Mouse (Mus musculus): Measurements from ENCODE around the gene Pfdn5. TPM values are rescaled to one million over a fixed set of nuclear protein-coding genes. Genes with fewer than 3 reads are reported as not detected.
"Not testable (repeated sequence)": the region's sequence is repeated elsewhere in the genome, so short reads cannot be mapped to it uniquely, and the experiment has no call there.

Pfdn5 gene
- polyA plus RNA-seq, 1 experiment from 2014 or later, result 310 TPM

GRCm38 (mm10) chr15:102302542-102302941 is 23.4 kb upstream of the Pfdn5 start:
- peak; percentile 69; the same call in 1 of the 2 replicates for ATAC-seq (ENCODE audit: extremely low read depth, insufficient number of reproducible peaks, low FRiP score, low TSS enrichment)
- no peaks in the 10 kb centered on the region for H3K9me3 ChIP-seq
- H3K27ac ChIP-seq (replicated peaks), result peak overlapping the region; percentile 28; the same call in 1 of the 2 replicates
- H3K4me3 ChIP-seq, result no peak overlapping the region
- H3K9ac ChIP-seq, result no peak overlapping the region
- peaks cover 75% of the 10 kb centered on the region for H3K36me3 ChIP-seq
- peaks cover 20% of the 10 kb centered on the region for H3K4me1 ChIP-seq
- 31% methylated on average over 6 of the region's 6 CpGs for WGBS
- H3K4me2 ChIP-seq, result no peak overlapping the region
- no peaks in the 10 kb centered on the region for H3K27me3 ChIP-seq (replicated peaks)

DNA sequence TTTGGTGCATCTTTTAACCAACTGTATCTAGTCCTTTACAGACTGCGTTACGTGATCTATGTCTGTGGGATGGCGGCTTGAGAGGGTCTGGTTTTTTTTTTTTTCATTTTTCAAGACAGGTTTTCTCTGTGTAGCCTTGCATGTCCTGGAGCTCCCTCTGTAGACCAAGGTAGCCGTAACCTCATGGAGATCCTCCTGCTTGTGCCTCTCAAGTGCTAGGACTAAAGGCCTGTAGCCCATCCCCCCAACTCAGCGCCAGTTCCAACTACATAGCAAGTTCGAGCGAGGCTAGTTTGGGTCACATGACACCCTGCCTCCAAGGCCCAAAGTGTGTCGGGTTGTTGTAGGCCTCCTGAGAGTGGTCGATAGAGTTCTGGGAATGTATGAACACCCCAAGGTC is 17.2 kb upstream of the Pfdn5 start:
- Histone ChIP-seq H3K4me2 (no peak overlapping the region), H3K36me3 (peaks cover 95% of the 10 kb centered on the region), H3K9me3 (no peaks in the 10 kb centered on the region), H3K4me3 (no peak overlapping the region), H3K27ac (replicated peaks) (no peak overlapping the region), H3K4me1 (0 out of 2 replicates have a peak, but pooled peaks cover 2% of the 10 kb centered on the region), H3K27me3 (replicated peaks) (no peaks in the 10 kb centered on the region), H3K9ac (no peak overlapping the region)
- WGBS, result 83% methylated on average over 9 of the region's 9 CpGs
- ATAC-seq (ENCODE audit: extremely low read depth, insufficient number of reproducible peaks, low FRiP score, low TSS enrichment), result no peak

DNA sequence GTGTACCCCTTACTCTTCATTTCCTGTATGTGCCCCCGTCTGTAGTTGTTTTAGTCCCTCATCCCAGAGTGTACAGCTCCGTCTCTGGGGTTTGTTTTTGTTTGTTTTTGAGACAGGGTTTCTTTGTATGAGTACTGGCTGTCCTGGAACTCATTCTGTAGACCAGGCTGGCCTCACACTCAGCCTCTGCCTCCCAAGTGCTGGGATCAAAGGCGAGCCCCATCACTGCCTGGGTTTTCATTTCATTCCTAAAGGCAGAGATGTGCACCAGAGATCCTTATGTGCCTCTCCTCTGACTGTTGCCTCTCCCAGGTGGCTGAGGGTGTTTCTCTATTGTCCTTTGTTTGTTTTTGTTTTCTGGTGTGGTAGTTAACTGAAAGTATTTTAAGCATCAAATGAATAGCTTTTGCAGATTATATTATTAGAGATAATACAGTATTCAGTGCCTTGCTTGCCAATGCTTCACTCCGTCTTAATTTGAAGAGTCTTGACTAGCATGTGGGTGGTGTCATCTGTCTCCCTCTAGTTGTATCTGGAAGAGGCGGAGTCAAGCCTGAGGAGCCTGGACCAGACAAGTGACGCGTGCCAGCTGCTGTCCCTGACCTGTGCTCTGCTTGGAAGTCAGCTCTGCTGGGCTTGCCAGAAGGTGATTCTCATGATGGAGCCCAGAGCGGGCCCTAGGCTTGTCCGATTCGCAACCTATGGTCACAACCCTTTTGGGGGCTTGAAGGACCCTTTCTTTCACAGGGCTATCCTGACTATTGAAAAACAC is 15.7 kb upstream of the Pfdn5 start:
- no peaks in the 10 kb centered on the region for H3K27me3 ChIP-seq (replicated peaks)
- no peak overlapping the region for H3K4me2 ChIP-seq
- H3K36me3 ChIP-seq, result peaks cover 95% of the 10 kb centered on the region
- H3K9me3 ChIP-seq, result no peaks in the 10 kb centered on the region
- WGBS, result 52% methylated on average over 10 of the region's 10 CpGs
- 0 out of 2 replicates have a peak overlapping the region, but pooled peaks have one; percentile 1 for H3K27ac ChIP-seq (replicated peaks)
- no peak for ATAC-seq (ENCODE audit: extremely low read depth, insufficient number of reproducible peaks, low FRiP score, low TSS enrichment)
- no peak overlapping the region for H3K4me3 ChIP-seq
- 0 out of 2 replicates have a peak, but pooled peaks cover 2% of the 10 kb centered on the region for H3K4me1 ChIP-seq
- no peak overlapping the region for H3K9ac ChIP-seq

DNA sequence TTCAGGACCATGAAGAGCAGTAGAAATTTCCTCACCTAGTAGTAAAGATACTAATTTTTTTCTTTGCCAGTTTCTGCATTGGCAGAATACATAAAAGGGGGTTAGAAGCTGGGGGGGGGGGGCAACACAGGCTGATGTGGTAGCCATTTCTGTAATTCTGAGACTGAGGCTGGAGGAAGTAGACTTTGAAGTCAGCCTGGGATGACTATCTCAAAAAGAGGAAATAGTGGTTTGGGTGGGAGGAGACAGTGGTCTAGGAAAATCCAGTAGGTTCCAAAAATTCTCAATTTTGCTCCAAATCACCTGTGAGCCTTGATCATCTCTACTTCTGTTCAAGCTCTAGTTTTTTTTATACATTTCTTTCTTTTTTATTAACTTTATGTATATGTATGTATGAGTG is 14.4 kb upstream of the Pfdn5 start:
- ATAC-seq (ENCODE audit: extremely low read depth, insufficient number of reproducible peaks, low FRiP score, low TSS enrichment), result no peak

GRCm38 (mm10) chr15:102315292-102315691 is 10.6 kb upstream of the Pfdn5 start:
- Histone ChIP-seq H3K9me3 (no peaks in the 10 kb centered on the region), H3K4me2 (no peak overlapping the region), H3K27me3 (replicated peaks) (no peaks in the 10 kb centered on the region), H3K4me1 (0 out of 2 replicates have a peak, but pooled peaks cover 2% of the 10 kb centered on the region), H3K4me3 (no peak overlapping the region), H3K27ac (replicated peaks) (0 out of 2 replicates have a peak overlapping the region, but pooled peaks have one; percentile 17), H3K36me3 (peaks cover 95% of the 10 kb centered on the region), H3K9ac (no peak overlapping the region)
- ATAC-seq (ENCODE audit: extremely low read depth, insufficient number of reproducible peaks, low FRiP score, low TSS enrichment), result no peak
- WGBS, result 86% methylated on average over 8 of the region's 8 CpGs

More for the DNA sequence above, 14.4 kb upstream of the Pfdn5 start:
- Histone ChIP-seq H3K4me3 (no peak overlapping the region), H3K9me3 (no peaks in the 10 kb centered on the region), H3K4me1 (0 out of 2 replicates have a peak, but pooled peaks cover 2% of the 10 kb centered on the region), H3K27me3 (replicated peaks) (no peaks in the 10 kb centered on the region), H3K36me3 (peaks cover 95% of the 10 kb centered on the region), H3K4me2 (no peak overlapping the region), H3K27ac (replicated peaks) (no peak overlapping the region), H3K9ac (no peak overlapping the region)

GRCm38 (mm10) chr15:102316263-102316662 is 9.7 kb upstream of the Pfdn5 start:
- Histone ChIP-seq H3K27me3 (replicated peaks) (no peaks in the 10 kb centered on the region), H3K4me1 (no peaks in the 10 kb centered on the region), H3K9me3 (no peaks in the 10 kb centered on the region), H3K4me2 (no peak overlapping the region), H3K36me3 (peaks cover 97% of the 10 kb centered on the region), H3K27ac (replicated peaks) (no peak overlapping the region), H3K9ac (no peak overlapping the region), H3K4me3 (no peak overlapping the region)
- WGBS, result 84% methylated on average over 6 of the region's 6 CpGs
- no peak for ATAC-seq (ENCODE audit: extremely low read depth, insufficient number of reproducible peaks, low FRiP score, low TSS enrichment)

DNA sequence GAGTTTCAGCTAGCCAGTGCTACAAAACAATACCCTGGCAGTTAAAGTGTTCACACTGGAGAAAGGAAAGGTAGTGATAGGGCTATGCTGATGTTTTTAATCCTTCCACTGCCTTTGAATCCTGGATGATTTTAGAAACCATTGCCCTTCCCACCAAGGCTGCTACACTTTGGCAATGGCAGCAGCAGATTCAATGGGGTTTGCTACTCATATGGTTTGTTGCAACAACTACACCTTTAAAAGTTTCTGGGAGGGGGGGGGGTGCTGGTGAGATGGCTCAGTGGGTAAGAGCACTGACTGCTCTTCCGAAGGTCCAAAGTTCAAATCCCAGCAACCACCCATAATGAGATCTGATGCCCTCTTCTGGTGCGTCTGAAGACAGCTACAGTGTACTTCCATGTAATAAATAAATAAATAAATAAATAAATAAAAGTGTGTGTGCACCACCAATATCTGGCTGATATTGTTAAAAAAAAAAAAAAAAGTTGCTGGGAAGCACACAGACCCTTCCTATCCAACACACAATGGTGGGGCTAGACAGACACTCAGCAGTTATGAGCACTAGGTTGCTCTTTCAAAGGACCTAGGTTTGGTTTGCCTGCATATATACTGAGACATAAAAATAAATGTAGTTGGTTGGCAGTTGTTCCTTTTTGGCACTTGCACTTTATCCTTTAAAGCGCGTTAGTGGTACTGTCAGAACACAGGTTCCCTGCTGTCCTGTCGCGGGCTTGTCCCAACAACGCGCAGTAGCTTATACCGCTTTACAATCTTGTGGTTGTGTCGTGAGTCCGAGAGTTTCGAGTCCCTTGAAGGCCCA is 1.1 kb upstream of the Pfdn5 start:
- WGBS, result 76% methylated on average over 12 of the region's 12 CpGs
- Histone ChIP-seq H3K36me3 (peaks cover 66% of the 10 kb centered on the region), H3K27ac (replicated peaks) (no peak overlapping the region), H3K27me3 (replicated peaks) (no peaks in the 10 kb centered on the region), H3K4me2 (peak overlapping the region; percentile 90), H3K9ac (0 out of 2 replicates have a peak overlapping the region, but pooled peaks have one; percentile 1), H3K4me1 (peaks cover 14% of the 10 kb centered on the region), H3K4me3 (peak overlapping the region; percentile 22; the same call in 1 of the 2 replicates), H3K9me3 (no peaks in the 10 kb centered on the region)
- ATAC-seq (ENCODE audit: extremely low read depth, insufficient number of reproducible peaks, low FRiP score, low TSS enrichment), result no peak

GRCm38 (mm10) chr15:102326892-102327291 is 976 bp downstream of the Pfdn5 start:
- 54% methylated on average over 8 of the region's 8 CpGs for WGBS
- Histone ChIP-seq H3K36me3 (peaks cover 61% of the 10 kb centered on the region), H3K27me3 (replicated peaks) (no peaks in the 10 kb centered on the region), H3K4me3 (peak overlapping the region; percentile 66), H3K27ac (replicated peaks) (peak overlapping the region; percentile 60; the same call in 1 of the 2 replicates), H3K4me2 (peak overlapping the region; percentile 90), H3K4me1 (peaks cover 20% of the 10 kb centered on the region), H3K9ac (peak overlapping the region; percentile 84), H3K9me3 (no peaks in the 10 kb centered on the region)
- ATAC-seq (ENCODE audit: extremely low read depth, insufficient number of reproducible peaks, low FRiP score, low TSS enrichment), result no peak

DNA sequence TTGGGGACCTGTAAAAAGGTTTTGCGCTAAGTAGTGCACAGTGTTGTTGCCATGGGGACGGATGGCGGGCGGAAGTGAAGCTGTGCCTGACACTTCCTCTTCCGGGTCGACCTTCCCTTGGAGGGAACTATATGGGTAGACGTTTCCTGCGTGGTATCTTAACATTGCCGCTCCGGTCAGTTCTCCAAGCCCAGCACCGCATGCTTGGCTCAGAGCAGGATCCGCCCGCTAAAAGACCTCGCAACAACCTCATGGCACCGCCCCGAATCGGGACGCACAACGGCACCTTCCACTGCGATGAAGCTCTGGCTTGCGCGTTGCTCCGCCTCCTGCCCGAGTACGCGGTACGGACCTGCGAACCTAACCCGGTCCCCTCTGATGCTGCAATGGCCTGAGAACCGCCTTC is 5.7 kb downstream of the Pfdn5 start, which contains the start of gene Myg1:
Myg1 (plus strand) TSS at position 100 of the 406 bp plus-strand sequence.
- H3K9ac ChIP-seq, result peak within 1 kb of the TSS; percentile 89
- under 1% methylated on average over 30 of the region's 30 CpGs for WGBS
- H3K9me3 ChIP-seq, result no peaks in the 10 kb centered on the region
- H3K27me3 ChIP-seq (replicated peaks), result no peaks in the 10 kb centered on the region
- peaks cover 73% of the 10 kb centered on the region for H3K36me3 ChIP-seq
- peak within 1 kb of the TSS; percentile 80 for H3K27ac ChIP-seq (replicated peaks)
- H3K4me2 ChIP-seq, result peak within 1 kb of the TSS; percentile 90
- peak within 1 kb of the TSS; percentile 87 for H3K4me3 ChIP-seq
- peaks cover 32% of the 10 kb centered on the region for H3K4me1 ChIP-seq
- ATAC-seq (ENCODE audit: extremely low read depth, insufficient number of reproducible peaks, low FRiP score, low TSS enrichment), result peak; percentile 58

DNA sequence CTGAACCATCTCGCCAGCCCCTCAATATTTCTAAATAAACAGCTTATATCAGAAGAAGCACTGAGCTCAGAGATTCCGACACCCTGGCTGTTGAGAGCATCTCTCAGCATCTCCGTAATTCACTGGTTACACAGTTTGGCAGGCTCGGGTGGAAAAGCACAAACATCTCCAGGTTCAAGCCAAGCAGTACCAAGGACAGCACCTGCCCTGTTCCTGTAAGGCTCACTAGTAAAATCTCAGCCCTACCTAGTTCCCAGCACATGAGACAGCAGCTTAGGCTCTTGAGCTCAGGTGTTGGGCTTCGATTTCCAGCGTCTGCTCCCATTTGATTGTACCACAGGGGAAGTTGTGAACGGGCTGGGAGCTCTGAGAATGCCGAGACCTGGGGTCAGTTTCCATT is 9.3 kb downstream of the Pfdn5 start:
- Histone ChIP-seq H3K4me2 (no peak overlapping the region), H3K9ac (no peak overlapping the region), H3K4me1 (peaks cover 24% of the 10 kb centered on the region), H3K9me3 (no peaks in the 10 kb centered on the region), H3K27ac (replicated peaks) (no peak overlapping the region), H3K4me3 (no peak overlapping the region), H3K36me3 (peaks cover 87% of the 10 kb centered on the region), H3K27me3 (replicated peaks) (no peaks in the 10 kb centered on the region)
- WGBS, result 81% methylated on average over 8 of the region's 8 CpGs
- ATAC-seq (ENCODE audit: extremely low read depth, insufficient number of reproducible peaks, low FRiP score, low TSS enrichment), result no peak

- WGBS, result 88% methylated on average over 5 of the region's 5 CpGs
- not testable (repeated sequence) for H3K4me2 ChIP-seq; H3K9ac ChIP-seq; ATAC-seq (ENCODE audit: extremely low read depth, insufficient number of reproducible peaks, low FRiP score, low TSS enrichment); H3K27me3 ChIP-seq (replicated peaks); H3K4me3 ChIP-seq; H3K9me3 ChIP-seq; H3K27ac ChIP-seq (replicated peaks)
- H3K4me1 ChIP-seq, result peaks cover 24% of the 10 kb centered on the region
- H3K36me3 ChIP-seq, result peaks cover 84% of the 10 kb centered on the region
These were observed 10.0 kb downstream of the Pfdn5 start for GRCm38 (mm10) chr15:102335925-102336324.
